Comparison of ENCODE assay signal across 12 mouse cellular contexts in genomic region chr2:117143106-117143505, GRCm38 (mm10).
"Had no signal": no experiment of that assay in that cellular context is flagged by ENCODE, and none has a peak within 500 bp of the region (broad histone marks: within the 10 kb centered on the region; RNA-seq: fewer than 3 reads in every experiment).

No protein-coding gene starts in this region.

- H3K36me3 ChIP-seq: lung, embryonic 15.5 days; midbrain, embryonic 13.5 days; midbrain, embryonic 15.5 days; neural tube, embryonic 12.5 days; stomach, embryonic 15.5 days had no signal

- ATAC-seq: lung, postnatal 0 days; midbrain, embryonic 13.5 days; midbrain, embryonic 15.5 days had no signal

- H3K4me3 ChIP-seq: lung, embryonic 15.5 days; midbrain, embryonic 13.5 days; midbrain, embryonic 15.5 days; neural tube, embryonic 12.5 days; stomach, embryonic 15.5 days had no signal

- H3K9me3 ChIP-seq: lung, embryonic 15.5 days; midbrain, embryonic 13.5 days; midbrain, embryonic 15.5 days; neural tube, embryonic 12.5 days; stomach, embryonic 15.5 days had no signal

- H3K27me3 ChIP-seq: lung, embryonic 15.5 days; midbrain, embryonic 13.5 days; midbrain, embryonic 15.5 days; neural tube, embryonic 12.5 days; stomach, embryonic 15.5 days had no signal

- DNase-seq: lung, adult 2 months; lung, postnatal 14 days; lung, postnatal 36 days; right cerebral cortex, postnatal 14 days; thymus, adult 2 months; thymus, postnatal 36 days had no signal

- H3K4me1 ChIP-seq: stomach, embryonic 15.5 days had no signal
